In genomic region chr6:125361467-125362291, GRCm38 (mm10) we compare ENCODE assay signal across 8 mouse cellular contexts. TPM values are rescaled to one million over a fixed set of nuclear protein-coding genes. Genes with fewer than 3 reads are reported as not detected.
DNase-seq lines count a peak whose midpoint lies in the region; ATAC-seq and TF ChIP-seq lines count a peak whose summit lies in the region.

No protein-coding gene starts in this region.

- H3K27ac ChIP-seq in embryonic facial prominence, embryonic 10.5 days (replicated peaks): no peak overlapping the region
- no peak overlapping the region for H3K27ac ChIP-seq in hindbrain, embryonic 14.5 days
- H3K27ac ChIP-seq in limb, embryonic 12.5 days: 0 out of 2 replicates have a peak overlapping the region, but pooled peaks have one; percentile 17

- H3K9me3 ChIP-seq in E14TG2a.4 (ENCODE audit: low read length): peaks cover 5% of the 10 kb centered on the region; the same call in 1 of the 2 replicates
- H3K9me3 ChIP-seq in embryonic facial prominence, embryonic 10.5 days: no peaks in the 10 kb centered on the region
- H3K9me3 ChIP-seq in hindbrain, embryonic 14.5 days (ENCODE audit: control insufficient read depth, low read length): no peaks in the 10 kb centered on the region
- no peaks in the 10 kb centered on the region for H3K9me3 ChIP-seq in limb, embryonic 12.5 days

- peak overlapping the region; percentile 55 for H3K4me2 ChIP-seq in hindbrain, embryonic 14.5 days (replicated peaks)
- H3K4me2 ChIP-seq in limb, embryonic 12.5 days: no peak overlapping the region

- H3K36me3 ChIP-seq in E14TG2a.4 (ENCODE audit: insufficient read depth, low read length): no peaks in the 10 kb centered on the region
- H3K36me3 ChIP-seq in embryonic facial prominence, embryonic 10.5 days (replicated peaks): peaks cover 59% of the 10 kb centered on the region
- H3K36me3 ChIP-seq in hindbrain, embryonic 14.5 days (replicated peaks; ENCODE audit: control insufficient read depth, insufficient read depth): no peaks in the 10 kb centered on the region
- peaks cover 60% of the 10 kb centered on the region for H3K36me3 ChIP-seq in limb, embryonic 12.5 days

- H3K4me1 ChIP-seq in E14TG2a.4 (replicated peaks; ENCODE audit: low read depth, low read length): peaks cover 94% of the 10 kb centered on the region
- H3K4me1 ChIP-seq in embryonic facial prominence, embryonic 10.5 days: peaks cover 37% of the 10 kb centered on the region
- peaks cover 4% of the 10 kb centered on the region for H3K4me1 ChIP-seq in hindbrain, embryonic 14.5 days (replicated peaks; ENCODE audit: control insufficient read depth, insufficient read depth, low read length)
- peaks cover 26% of the 10 kb centered on the region for H3K4me1 ChIP-seq in limb, embryonic 12.5 days (replicated peaks)

- peaks cover 75% of the 10 kb centered on the region for H3K27me3 ChIP-seq in E14TG2a.4 (ENCODE audit: insufficient read depth, low read length)
- peaks cover 60% of the 10 kb centered on the region for H3K27me3 ChIP-seq in embryonic facial prominence, embryonic 10.5 days (replicated peaks; ENCODE audit: low read depth, poor library complexity, severe bottlenecking)
- peaks cover 37% of the 10 kb centered on the region for H3K27me3 ChIP-seq in hindbrain, embryonic 14.5 days (ENCODE audit: control insufficient read depth, insufficient read depth, low read length)
- peaks cover 40% of the 10 kb centered on the region for H3K27me3 ChIP-seq in limb, embryonic 12.5 days

- intact Hi-C loops in heart, postnatal 25 days (cut with DNase I): no loop called here

- DNase-seq in heart, adult 11 months: peak; percentile 96
- no peak for DNase-seq in heart, postnatal 25 days (ENCODE audit: low spot score)
- DNase-seq in embryonic facial prominence, embryonic 10.5 days (ENCODE audit: low spot score): no peak
- DNase-seq in hindbrain, embryonic 14.5 days (ENCODE audit: low spot score): peak; percentile 53
- DNase-seq in right cerebral cortex, adult 2 months (ENCODE audit: low spot score in 2 of 2): peak; percentile 45 to 48
- DNase-seq in spleen, postnatal 10 days (ENCODE audit: low spot score in 2 of 2): no peak

- peak; percentile 68 for ATAC-seq in hindbrain, embryonic 14.5 days (ENCODE audit: low FRiP score)
- no peak for ATAC-seq in limb, embryonic 12.5 days (ENCODE audit: insufficient number of reproducible peaks, insufficient read depth, low FRiP score, low TSS enrichment, low read depth)

- TF ChIP-seq CTCF in E14TG2a.4 (conservative IDR thresholded peaks at IDR 0.05; ENCODE audit: low read length): peak; percentile 37

- WGBS in embryonic facial prominence, embryonic 10.5 days: 27% methylated on average over 38 of the region's 38 CpGs
- 7% methylated on average over 38 of the region's 38 CpGs for WGBS in hindbrain, embryonic 14.5 days
- 36% methylated on average over 38 of the region's 38 CpGs for WGBS in limb, embryonic 12.5 days

- peak overlapping the region; percentile 62 for H3K4me3 ChIP-seq in E14TG2a.4 (replicated peaks; ENCODE audit: low read length)
- H3K4me3 ChIP-seq in embryonic facial prominence, embryonic 10.5 days: peak overlapping the region; percentile 26; the same call in 1 of the 2 replicates
- H3K4me3 ChIP-seq in hindbrain, embryonic 14.5 days (replicated peaks; ENCODE audit: low read length): peak overlapping the region; percentile 24
- H3K4me3 ChIP-seq in limb, embryonic 12.5 days (replicated peaks): no peak overlapping the region

- peak overlapping the region; percentile 49; the same call in 1 of the 2 replicates for H3K9ac ChIP-seq in hindbrain, embryonic 14.5 days
- H3K9ac ChIP-seq in limb, embryonic 12.5 days (replicated peaks): no peak overlapping the region

RNA-seq across cellular contexts. Expression of gene Tnfrsf1a, which starts 12.5 kb away (rescaled TPM):
- total RNA-seq in heart, postnatal 25 days (2021): 10 to 100 TPM; 53.2 to 60.8 TPM
- 33.4 and 34.8 TPM in 2 replicates for polyA plus RNA-seq in embryonic facial prominence, embryonic 10.5 days (2016; fragmentation: Nextera tagmentation; extraction: Ambion mirVana)
- 15.4 and 16.6 TPM in 2 replicates for polyA plus RNA-seq in hindbrain, embryonic 14.5 days (2014; fragmentation: Nextera tagmentation; extraction: Ambion mirVana)
- 50.2 and 50.3 TPM in 2 replicates for polyA plus RNA-seq in limb, embryonic 12.5 days (2016; fragmentation: Nextera tagmentation; extraction: Ambion mirVana)

RNA-seq across cellular contexts. Expression of gene Plekhg6, which starts 18.9 kb away (rescaled TPM):
- not detected for total RNA-seq in heart, postnatal 25 days (2021)
- 0.21 and 0.32 TPM in 2 replicates for polyA plus RNA-seq in embryonic facial prominence, embryonic 10.5 days (2016; fragmentation: Nextera tagmentation; extraction: Ambion mirVana)
- 0.10 and 0.23 TPM in 2 replicates for polyA plus RNA-seq in hindbrain, embryonic 14.5 days (2014; fragmentation: Nextera tagmentation; extraction: Ambion mirVana)
- polyA plus RNA-seq in limb, embryonic 12.5 days (2016; fragmentation: Nextera tagmentation; extraction: Ambion mirVana): 0.41 and 0.46 TPM in 2 replicates

RNA-seq across cellular contexts. Expression of gene Scnn1a, which starts 41.2 kb away (rescaled TPM):
- total RNA-seq in heart, postnatal 25 days (2021): under 1 TPM; 0.70 TPM
- polyA plus RNA-seq in embryonic facial prominence, embryonic 10.5 days (2016; fragmentation: Nextera tagmentation; extraction: Ambion mirVana): 0.57 and 0.87 TPM in 2 replicates
- 0.50 and 0.53 TPM in 2 replicates for polyA plus RNA-seq in hindbrain, embryonic 14.5 days (2014; fragmentation: Nextera tagmentation; extraction: Ambion mirVana)
- 1.0 and 1.3 TPM in 2 replicates for polyA plus RNA-seq in limb, embryonic 12.5 days (2016; fragmentation: Nextera tagmentation; extraction: Ambion mirVana)

RNA-seq across cellular contexts. Expression of gene Ltbr, which starts 48.0 kb away (rescaled TPM):
- 10 to 100 TPM; 27.4 to 31.8 TPM for total RNA-seq in heart, postnatal 25 days (2021)
- polyA plus RNA-seq in embryonic facial prominence, embryonic 10.5 days (2016; fragmentation: Nextera tagmentation; extraction: Ambion mirVana): 26.9 and 28.8 TPM in 2 replicates
- 14.8 and 14.9 TPM in 2 replicates for polyA plus RNA-seq in hindbrain, embryonic 14.5 days (2014; fragmentation: Nextera tagmentation; extraction: Ambion mirVana)
- polyA plus RNA-seq in limb, embryonic 12.5 days (2016; fragmentation: Nextera tagmentation; extraction: Ambion mirVana): 37.3 and 38.6 TPM in 2 replicates

Comparison
In these comparisons a context has a peak if more than half of its experiments do, and no peak if none do; other contexts are left out.
1. DNase-seq: peak in heart, adult 11 months (single experiment), hindbrain, embryonic 14.5 days (single experiment) and right cerebral cortex, adult 2 months (2 of 2); none in heart, postnatal 25 days (single experiment), embryonic facial prominence, embryonic 10.5 days (single experiment) and spleen, postnatal 10 days (0 of 2).